Mouse (Mus musculus) liver, embryonic 12.5 days (tissue): ENCODE measurements at regions not wholly inside any gene's neighbourhood (a gene's known extent, or its start where the extent isn't known, plus 50 kb on each side); places are given as distances from the start of the nearest gene placed in this dataset.
"Not testable (repeated sequence)": the region's sequence is repeated elsewhere in the genome, so short reads cannot be mapped to it uniquely, and the experiment has no call there.

ENCODE experiments used
- ATAC-seq: fragments of 200-750 bp; cut with Nextera tagmentation; 2 replicates; pipeline ENCODE4 v1.8.0; 2017; ENCODE audit warnings: moderate number of reproducible peaks, mild to moderate bottlenecking, moderate library complexity
- H3K27ac ChIP-seq: fragments of 300-500 bp; sonication (generic); 2 replicates; pipeline ENCODE4 v1.5.1; 2016; ENCODE audit warnings: mild to moderate bottlenecking
- H3K27me3 ChIP-seq: fragments of 300-500 bp; sonication (generic); replicated peaks from 2 replicates; pipeline ENCODE4 v1.6.1; 2016; ENCODE audit warnings: mild to moderate bottlenecking, moderate library complexity
- H3K36me3 ChIP-seq: fragments of 300-500 bp; sonication (generic); 2 replicates; pipeline ENCODE4 v1.6.1; 2016; ENCODE audit warnings: mild to moderate bottlenecking, moderate library complexity
- H3K4me1 ChIP-seq: fragments of 300-500 bp; sonication (generic); 2 replicates; pipeline ENCODE4 v1.6.1; 2016
- H3K4me2 ChIP-seq: fragments of 300-500 bp; sonication (generic); 2 replicates; pipeline ENCODE4 v1.6.1; 2016; ENCODE audit warnings: mild to moderate bottlenecking, moderate library complexity
- H3K4me3 ChIP-seq: fragments of 300-500 bp; sonication (generic); 2 replicates; pipeline ENCODE4 v1.5.1; 2016; ENCODE audit warnings: mild to moderate bottlenecking, moderate library complexity
- H3K9ac ChIP-seq: fragments of 300-500 bp; sonication (generic); 2 replicates; pipeline ENCODE4 v1.6.1; 2016; ENCODE audit warnings: mild to moderate bottlenecking, moderate library complexity
- H3K9me3 ChIP-seq: fragments of 300-500 bp; sonication (generic); replicated peaks from 2 replicates; pipeline ENCODE4 v1.6.1; 2016; ENCODE audit warnings: mild to moderate bottlenecking, moderate library complexity
- WGBS: fragments of 180-500 bp; shearing (Covaris S2); methylation state at CpG from one replicate; pipeline ENCODE4 v1.1.7; 2016; ENCODE audit not compliant: insufficient replicate concordance; 5-methylcytosine and 5-hydroxymethylcytosine counted together

DNA sequence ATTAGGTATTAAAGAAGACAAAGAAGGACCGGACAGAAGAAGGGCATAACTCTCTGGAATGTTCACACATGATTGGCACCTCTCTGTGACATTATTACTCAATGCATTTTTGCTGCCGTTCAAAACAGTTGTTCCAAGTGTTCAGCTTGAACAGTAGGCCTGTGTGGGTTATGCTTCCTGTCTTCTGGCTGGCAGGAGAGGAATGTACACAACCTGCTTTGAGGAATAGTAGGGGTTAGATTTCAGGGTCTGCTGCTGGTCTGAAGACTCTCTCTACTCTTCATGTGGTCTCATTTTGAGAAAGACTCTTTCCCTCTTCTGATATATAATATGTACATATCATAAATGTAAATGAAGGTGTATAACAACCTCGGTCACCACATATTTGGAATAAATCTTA is 137.2 kb upstream of the Adgra3 start:
- 54% methylated on average over 3 of the region's 3 CpGs for WGBS
- no peaks in the 10 kb centered on the region for H3K9me3 ChIP-seq
- H3K27me3 ChIP-seq, result no peaks in the 10 kb centered on the region
- H3K9ac ChIP-seq, result no peak overlapping the region
- H3K4me1 ChIP-seq, result no peaks in the 10 kb centered on the region
- no peak overlapping the region for H3K27ac ChIP-seq
- H3K36me3 ChIP-seq, result no peaks in the 10 kb centered on the region
- no peak overlapping the region for H3K4me3 ChIP-seq
- ATAC-seq, result no peak
- no peak overlapping the region for H3K4me2 ChIP-seq

DNA sequence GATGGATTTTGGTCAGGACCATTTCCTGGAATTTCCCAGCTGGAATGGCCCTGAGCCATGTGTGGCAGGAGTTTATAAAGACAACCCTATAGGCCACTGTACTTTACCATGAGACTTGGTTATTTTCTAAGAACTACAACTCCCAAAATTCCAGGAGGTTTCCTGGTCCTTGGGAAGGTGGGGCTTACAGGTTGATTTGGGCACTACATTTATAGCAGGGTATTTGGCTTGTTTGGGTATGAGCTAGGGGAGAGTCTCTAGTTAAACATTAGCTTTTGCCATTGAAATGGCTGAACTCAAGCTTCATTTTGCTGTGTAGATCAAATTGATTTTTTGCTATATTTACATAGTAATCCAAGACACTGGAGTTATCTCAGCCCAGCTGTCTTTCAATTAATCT is 130.6 kb upstream of the Adgra3 start:
- Histone ChIP-seq H3K4me3 (no peak overlapping the region), H3K27me3 (no peaks in the 10 kb centered on the region), H3K4me2 (no peak overlapping the region), H3K4me1 (no peaks in the 10 kb centered on the region), H3K36me3 (no peaks in the 10 kb centered on the region), H3K27ac (no peak overlapping the region), H3K9ac (no peak overlapping the region), H3K9me3 (peaks cover 16% of the 10 kb centered on the region)
- ATAC-seq, result no peak

DNA sequence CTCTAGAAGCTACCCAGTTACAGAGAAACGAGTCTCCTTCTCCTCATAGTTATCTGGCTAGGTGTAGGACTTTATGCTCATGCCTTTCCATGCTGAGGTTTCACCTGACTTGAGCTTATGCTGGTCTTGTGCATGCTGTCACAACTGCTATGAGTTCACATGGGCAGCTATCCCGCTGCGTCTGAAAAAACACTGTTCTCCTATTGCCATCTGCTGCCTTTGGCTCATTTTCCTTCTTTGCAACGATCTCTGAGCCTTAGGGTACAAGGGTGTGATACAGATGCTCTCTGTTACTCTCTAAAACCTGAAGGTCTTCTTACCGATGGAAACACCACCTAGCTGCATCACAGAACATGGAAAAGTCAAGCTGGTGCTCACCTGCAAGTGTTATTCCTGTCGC is 123.9 kb upstream of the Adgra3 start:
- no peaks in the 10 kb centered on the region for H3K4me1 ChIP-seq
- no peak for ATAC-seq
- no peak overlapping the region for H3K27ac ChIP-seq
- H3K9ac ChIP-seq, result no peak overlapping the region
- H3K27me3 ChIP-seq, result no peaks in the 10 kb centered on the region
- H3K9me3 ChIP-seq, result peaks cover 13% of the 10 kb centered on the region
- H3K4me3 ChIP-seq, result no peak overlapping the region
- no peak overlapping the region for H3K4me2 ChIP-seq
- 71% methylated on average over 6 of the region's 6 CpGs for WGBS
- H3K36me3 ChIP-seq, result no peaks in the 10 kb centered on the region

DNA sequence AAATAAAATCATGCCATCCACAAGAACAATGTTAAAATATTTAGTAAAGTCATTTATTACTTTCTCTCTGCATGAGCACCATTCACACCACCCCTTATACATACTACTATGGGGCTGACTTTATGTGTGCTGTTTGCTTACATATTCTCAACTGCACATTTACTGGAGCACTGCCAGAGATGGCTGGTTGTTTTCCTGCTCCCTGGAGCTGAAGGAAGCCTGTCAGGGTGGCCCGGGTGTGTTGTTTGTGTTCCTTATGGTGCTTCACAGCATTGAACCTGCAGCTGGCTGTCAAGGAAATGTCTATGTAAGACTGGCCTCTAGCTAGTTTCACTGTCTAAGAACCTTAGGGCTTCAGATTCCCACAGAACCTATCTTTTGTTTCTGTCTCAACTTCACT is 97.8 kb upstream of the Adgra3 start:
- H3K9ac ChIP-seq, result no peak overlapping the region
- H3K27ac ChIP-seq, result 0 out of 2 replicates have a peak overlapping the region, but pooled peaks have one; percentile 25
- WGBS, result 45% methylated on average over 1 of the region's 1 CpGs
- H3K4me3 ChIP-seq, result no peak overlapping the region
- no peak for ATAC-seq
- no peak overlapping the region for H3K4me2 ChIP-seq
- no peaks in the 10 kb centered on the region for H3K9me3 ChIP-seq
- no peaks in the 10 kb centered on the region for H3K27me3 ChIP-seq
- peaks cover 27% of the 10 kb centered on the region for H3K4me1 ChIP-seq
- no peaks in the 10 kb centered on the region for H3K36me3 ChIP-seq

DNA sequence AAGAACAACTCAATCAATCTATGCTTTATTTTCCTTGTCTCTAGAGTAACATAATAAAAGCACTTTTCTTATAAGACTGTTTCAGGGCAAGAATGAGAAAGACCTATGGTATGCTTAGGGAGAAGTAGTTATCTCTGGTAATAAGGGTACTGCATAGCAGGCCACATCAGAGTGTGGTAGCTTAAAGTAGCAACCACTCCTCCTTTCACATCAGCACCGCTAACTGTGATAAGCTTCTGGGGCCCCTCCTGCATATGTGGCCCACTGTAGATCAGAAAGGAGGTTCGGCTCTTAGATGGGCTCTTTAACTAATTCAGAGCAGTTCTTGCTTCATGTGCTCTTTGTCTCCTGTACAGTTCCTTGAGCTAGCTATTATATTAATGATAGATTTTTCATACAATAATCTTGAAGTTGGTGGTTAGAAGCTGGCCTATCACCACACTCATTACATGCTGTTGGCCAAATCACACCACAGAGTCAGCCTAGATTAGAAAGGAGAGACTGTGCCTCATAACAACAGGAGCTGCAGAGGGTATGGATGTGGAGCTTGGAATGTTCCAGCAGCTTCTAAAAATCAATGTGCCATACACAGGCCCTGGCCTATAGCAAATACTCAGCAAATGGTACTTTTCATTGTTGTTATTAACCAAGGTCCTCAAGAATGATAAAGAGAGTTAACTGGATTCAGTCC is 96.5 kb upstream of the Adgra3 start:
- not testable (repeated sequence) for H3K36me3 ChIP-seq, H3K27ac ChIP-seq, H3K9me3 ChIP-seq, H3K4me3 ChIP-seq, H3K9ac ChIP-seq, H3K27me3 ChIP-seq
- Histone ChIP-seq H3K4me1 (peaks cover 27% of the 10 kb centered on the region), H3K4me2 (0 out of 2 replicates have a peak overlapping the region, but pooled peaks have one; percentile 3)
- WGBS, result 20% methylated on average over 2 of the region's 2 CpGs
- ATAC-seq, result peak; percentile 98

DNA sequence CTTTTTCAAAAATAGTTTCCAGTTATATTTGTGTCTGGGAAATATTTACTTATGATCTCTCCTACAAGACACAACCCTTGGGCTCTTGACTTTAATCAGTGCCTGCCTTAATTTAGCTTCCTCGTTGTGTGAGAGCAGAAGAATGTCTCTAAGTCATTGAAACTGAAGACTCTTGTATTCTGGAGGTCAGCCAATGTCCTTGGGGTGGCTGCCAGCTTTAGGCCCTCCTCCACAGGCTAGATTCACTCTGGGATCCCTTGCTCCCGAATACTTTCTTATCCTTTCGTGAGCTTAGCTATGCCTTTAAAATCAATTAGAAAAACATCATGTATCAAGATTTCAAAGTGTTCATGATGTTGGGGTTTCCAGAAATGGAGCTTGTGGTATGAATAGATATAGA is 88.1 kb upstream of the Adgra3 start:
- Histone ChIP-seq H3K27ac (no peak overlapping the region), H3K9me3 (no peaks in the 10 kb centered on the region), H3K9ac (no peak overlapping the region), H3K4me1 (peaks cover 10% of the 10 kb centered on the region), H3K4me2 (no peak overlapping the region), H3K4me3 (no peak overlapping the region), H3K36me3 (no peaks in the 10 kb centered on the region), H3K27me3 (no peaks in the 10 kb centered on the region; the same call in 1 of the 2 replicates)
- ATAC-seq, result no peak
- WGBS, result 65% methylated on average over 3 of the region's 3 CpGs

DNA sequence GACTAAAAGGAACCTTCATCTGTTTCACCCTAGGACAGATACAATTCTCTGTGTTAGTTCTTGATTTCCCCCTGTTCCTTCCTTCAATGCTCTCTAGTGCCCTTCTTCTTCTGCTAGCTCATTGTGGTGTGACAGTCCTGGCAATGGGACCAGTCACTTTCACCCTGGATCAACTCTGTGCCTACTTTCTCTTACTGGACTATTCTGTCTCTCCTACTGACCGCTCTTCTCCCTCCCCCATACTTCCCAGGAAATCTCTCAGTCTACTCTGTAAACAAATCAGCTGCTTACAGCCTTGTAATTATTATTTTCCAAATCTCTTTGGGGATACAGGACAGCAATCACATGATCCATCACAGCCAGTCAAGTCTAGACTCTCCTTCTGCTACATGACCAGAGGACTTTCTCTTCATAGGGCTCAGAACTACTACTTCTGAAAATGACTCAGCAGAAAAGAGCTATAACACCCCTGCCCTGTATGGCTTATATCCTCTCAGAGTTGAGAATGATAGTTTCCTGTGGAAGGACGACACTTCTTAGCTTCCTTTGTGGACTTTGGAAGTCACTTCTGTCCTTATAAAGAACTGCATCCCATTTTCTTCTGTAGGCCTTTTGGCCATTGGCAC is 86.8 kb upstream of the Adgra3 start:
- no peak overlapping the region for H3K9ac ChIP-seq
- no peaks in the 10 kb centered on the region for H3K9me3 ChIP-seq
- 55% methylated on average over 2 of the region's 2 CpGs for WGBS
- H3K27me3 ChIP-seq, result no peaks in the 10 kb centered on the region; the same call in 1 of the 2 replicates
- no peak overlapping the region for H3K4me2 ChIP-seq
- no peaks in the 10 kb centered on the region for H3K36me3 ChIP-seq
- no peak overlapping the region for H3K4me3 ChIP-seq
- peak; percentile 90 for ATAC-seq
- peak overlapping the region; percentile 40; the same call in 1 of the 2 replicates for H3K27ac ChIP-seq
- peaks cover 10% of the 10 kb centered on the region for H3K4me1 ChIP-seq

DNA sequence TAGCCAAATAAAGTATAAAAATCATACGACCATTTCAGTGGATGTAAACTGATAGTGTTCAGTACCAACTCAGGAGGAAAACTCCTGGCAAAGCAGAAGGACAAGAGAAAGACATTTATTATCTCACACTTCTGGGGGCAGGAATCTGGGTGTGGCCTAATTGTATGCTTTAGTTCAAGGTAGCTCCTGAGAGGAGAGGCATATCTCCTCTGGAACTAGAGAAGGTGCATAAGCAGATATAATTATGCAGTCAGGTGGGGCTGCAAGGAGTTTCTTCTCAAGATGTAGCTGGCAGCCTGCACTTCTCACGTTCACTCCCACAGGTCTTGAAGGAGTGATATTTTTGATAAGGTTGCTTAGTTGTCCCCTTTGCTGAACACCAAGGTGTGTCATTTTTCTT is 71.4 kb upstream of the Adgra3 start:
- Histone ChIP-seq H3K27ac (peak overlapping the region; percentile 80), H3K4me2 (peak overlapping the region; percentile 48), H3K4me3 (no peak overlapping the region), H3K27me3 (no peaks in the 10 kb centered on the region), H3K4me1 (peaks cover 53% of the 10 kb centered on the region), H3K9me3 (no peaks in the 10 kb centered on the region), H3K36me3 (no peaks in the 10 kb centered on the region), H3K9ac (0 out of 2 replicates have a peak overlapping the region, but pooled peaks have one; percentile 27)
- 26% methylated on average over 2 of the region's 2 CpGs for WGBS
- ATAC-seq, result peak; percentile 72

DNA sequence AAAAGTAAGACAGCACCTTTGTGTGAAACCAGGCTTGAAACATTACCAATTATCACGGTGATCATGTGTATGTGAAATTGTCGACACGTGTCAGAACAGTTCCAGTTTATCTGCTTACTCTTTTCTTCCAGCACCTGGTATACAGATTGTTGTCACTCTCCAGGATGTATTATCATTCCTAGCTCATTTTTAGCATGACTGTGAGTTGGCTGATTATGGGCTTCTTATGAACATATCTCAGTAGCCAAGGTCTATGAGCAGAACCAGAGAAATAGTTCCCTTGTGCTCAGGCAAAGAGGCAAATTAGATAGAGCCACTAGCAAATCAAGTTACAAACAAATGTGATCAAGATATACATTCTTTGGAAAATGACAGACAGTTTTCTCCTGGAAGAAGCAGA is 70.2 kb upstream of the Adgra3 start:
- Histone ChIP-seq H3K27me3 (no peaks in the 10 kb centered on the region), H3K27ac (peak overlapping the region; percentile 79), H3K4me1 (peaks cover 65% of the 10 kb centered on the region), H3K4me3 (no peak overlapping the region), H3K9me3 (no peaks in the 10 kb centered on the region), H3K36me3 (no peaks in the 10 kb centered on the region), H3K4me2 (no peak overlapping the region), H3K9ac (no peak overlapping the region; the same call in 1 of the 2 replicates)
- 40% methylated on average over 3 of the region's 3 CpGs for WGBS
- peak; percentile 27; the same call in 1 of the 2 replicates for ATAC-seq

DNA sequence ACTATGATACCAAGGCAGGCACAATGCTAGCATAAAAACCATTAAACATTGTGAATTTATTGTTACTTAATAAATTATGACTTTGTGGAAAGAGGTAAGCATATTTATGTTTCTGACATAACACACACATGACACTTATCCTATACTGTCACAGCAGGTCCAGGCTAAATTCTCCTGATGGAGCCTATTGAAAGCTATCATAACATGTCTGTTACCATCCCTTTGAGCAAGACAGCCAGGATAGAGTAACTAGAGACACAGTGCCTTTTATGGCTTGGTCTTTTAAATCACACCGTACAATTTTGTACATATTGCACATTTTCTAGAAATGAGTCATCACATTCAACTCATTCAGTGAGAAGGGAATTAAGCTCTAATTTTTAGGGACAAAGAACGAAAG is 67.8 kb upstream of the Adgra3 start:
- Histone ChIP-seq H3K9ac (peak overlapping the region; percentile 55), H3K9me3 (no peaks in the 10 kb centered on the region), H3K4me3 (no peak overlapping the region), H3K4me2 (peak overlapping the region; percentile 50), H3K27me3 (no peaks in the 10 kb centered on the region), H3K27ac (peak overlapping the region; percentile 88), H3K36me3 (no peaks in the 10 kb centered on the region), H3K4me1 (peaks cover 78% of the 10 kb centered on the region)
- peak; percentile 51 for ATAC-seq
- WGBS, result 63% methylated on average over 2 of the region's 2 CpGs

DNA sequence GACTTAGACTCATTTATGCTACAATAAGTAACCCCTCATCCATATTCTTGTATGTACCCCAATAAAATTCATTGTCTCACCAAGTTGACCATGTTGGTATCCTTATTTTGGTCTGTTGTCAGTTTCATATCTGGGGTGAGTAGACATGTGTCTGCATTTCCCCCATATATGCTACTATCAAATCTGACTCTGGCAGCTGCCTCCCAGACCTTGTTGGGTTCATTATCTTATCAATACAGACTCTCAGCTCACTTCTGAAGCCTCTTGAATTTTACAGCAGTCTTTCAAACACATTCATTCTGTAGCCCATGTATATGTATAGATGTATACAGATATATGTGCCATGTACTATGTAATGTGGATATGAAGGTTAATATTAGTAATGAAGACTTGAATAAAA is 67.4 kb upstream of the Adgra3 start:
- peak; percentile 92 for ATAC-seq
- peak overlapping the region; percentile 88 for H3K27ac ChIP-seq
- no peaks in the 10 kb centered on the region for H3K36me3 ChIP-seq
- no peak overlapping the region for H3K4me3 ChIP-seq
- H3K4me1 ChIP-seq, result peaks cover 78% of the 10 kb centered on the region
- no peaks in the 10 kb centered on the region for H3K27me3 ChIP-seq
- no peaks in the 10 kb centered on the region for H3K9me3 ChIP-seq
- H3K4me2 ChIP-seq, result peak overlapping the region; percentile 50
- peak overlapping the region; percentile 55 for H3K9ac ChIP-seq

DNA sequence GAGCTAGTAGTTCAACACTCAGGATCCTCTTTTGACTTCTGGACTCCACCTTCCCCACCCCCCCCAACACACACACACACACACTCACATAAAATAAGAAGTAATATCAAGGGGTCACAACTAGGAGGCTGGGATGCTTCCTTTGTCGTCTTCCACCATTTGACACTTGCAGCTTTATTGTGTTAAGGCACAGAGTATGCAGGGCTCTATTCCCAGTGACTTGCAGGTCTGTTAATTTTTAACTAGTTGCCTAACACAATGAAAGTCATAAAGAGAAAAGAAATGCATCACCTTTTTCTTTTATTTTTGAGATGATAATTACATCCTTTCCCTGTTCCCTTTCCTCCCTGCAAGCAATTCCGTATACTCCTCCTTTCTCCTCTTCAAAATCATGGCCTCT is 66.9 kb upstream of the Adgra3 start:
- Histone ChIP-seq H3K4me3 (no peak overlapping the region; the same call in 1 of the 2 replicates), H3K4me1 (peaks cover 75% of the 10 kb centered on the region), H3K27me3 (no peaks in the 10 kb centered on the region), H3K9me3 (no peaks in the 10 kb centered on the region), H3K36me3 (no peaks in the 10 kb centered on the region), H3K4me2 (peak overlapping the region; percentile 50), H3K27ac (peak overlapping the region; percentile 88), H3K9ac (peak overlapping the region; percentile 42; the same call in 1 of the 2 replicates)
- 25% methylated on average over 2 of the region's 2 CpGs for WGBS
- no peak for ATAC-seq
